Mouse (Mus musculus) urinary bladder, adult 18-20 months (tissue): ENCODE data around the gene Agk.

Experiments
- DNase-seq, 2 experiments: peaks; one replicate each; pipeline ENCODE4 v3.0.0; 2022; ENCODE audit warnings: low spot score in 2 of 2, mixed read lengths in 2 of 2

Agk gene

DNA sequence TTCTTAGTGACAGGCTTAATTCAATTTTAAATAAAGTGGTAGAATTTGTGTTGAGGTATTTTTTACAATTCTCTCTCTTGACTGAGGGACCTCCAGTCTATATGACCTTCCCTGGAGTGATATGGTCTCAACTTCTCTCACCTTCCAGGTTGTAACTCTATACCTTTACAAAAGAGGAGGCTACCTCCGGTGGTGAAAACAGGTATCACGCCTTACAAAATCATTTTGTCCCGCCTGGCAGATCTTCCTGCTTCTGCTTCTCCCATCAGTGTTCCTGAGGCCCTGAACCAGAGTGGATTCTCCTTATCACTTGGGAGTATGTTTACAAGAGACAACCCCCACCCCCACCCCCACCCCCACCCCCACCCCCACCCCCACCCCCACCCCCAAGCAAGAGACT, 116.8 kb downstream of the Agk start:
- no peak for DNase-seq

DNA sequence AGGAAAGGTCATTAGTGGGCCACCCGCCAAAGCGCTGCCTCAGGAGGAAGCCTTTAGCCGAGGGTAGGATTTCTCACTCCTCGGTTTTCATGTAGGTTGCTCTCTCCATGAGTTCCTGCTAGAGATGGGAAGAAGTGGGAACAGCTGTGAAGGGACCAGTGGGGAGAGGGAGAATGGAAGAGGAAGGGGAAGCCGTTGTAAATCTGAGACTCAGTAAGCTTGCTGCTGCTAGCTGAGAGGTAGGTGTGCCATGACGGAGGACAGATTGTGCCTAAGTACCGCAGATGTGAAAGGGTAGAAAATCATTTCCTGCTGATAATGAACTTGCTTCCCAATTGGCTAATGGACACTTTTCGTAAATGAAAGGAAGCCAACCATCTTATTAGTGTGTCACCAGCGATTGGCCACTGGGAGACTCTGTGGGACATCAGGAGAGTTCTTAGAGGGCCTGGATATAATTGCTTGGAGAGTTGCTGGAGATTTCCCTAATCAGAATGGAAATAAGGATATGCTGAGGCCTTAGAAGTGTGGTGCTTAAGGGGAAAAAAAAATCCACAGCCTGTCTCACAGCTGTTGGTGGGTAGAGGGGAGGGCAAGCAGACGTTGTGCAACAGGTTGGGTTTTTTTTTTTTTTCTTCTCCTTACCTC, 118.4 kb downstream of the Agk start:
- no peak for DNase-seq
